Mouse (Mus musculus): ENCODE data around the gene Thra.

Thra gene

DNA sequence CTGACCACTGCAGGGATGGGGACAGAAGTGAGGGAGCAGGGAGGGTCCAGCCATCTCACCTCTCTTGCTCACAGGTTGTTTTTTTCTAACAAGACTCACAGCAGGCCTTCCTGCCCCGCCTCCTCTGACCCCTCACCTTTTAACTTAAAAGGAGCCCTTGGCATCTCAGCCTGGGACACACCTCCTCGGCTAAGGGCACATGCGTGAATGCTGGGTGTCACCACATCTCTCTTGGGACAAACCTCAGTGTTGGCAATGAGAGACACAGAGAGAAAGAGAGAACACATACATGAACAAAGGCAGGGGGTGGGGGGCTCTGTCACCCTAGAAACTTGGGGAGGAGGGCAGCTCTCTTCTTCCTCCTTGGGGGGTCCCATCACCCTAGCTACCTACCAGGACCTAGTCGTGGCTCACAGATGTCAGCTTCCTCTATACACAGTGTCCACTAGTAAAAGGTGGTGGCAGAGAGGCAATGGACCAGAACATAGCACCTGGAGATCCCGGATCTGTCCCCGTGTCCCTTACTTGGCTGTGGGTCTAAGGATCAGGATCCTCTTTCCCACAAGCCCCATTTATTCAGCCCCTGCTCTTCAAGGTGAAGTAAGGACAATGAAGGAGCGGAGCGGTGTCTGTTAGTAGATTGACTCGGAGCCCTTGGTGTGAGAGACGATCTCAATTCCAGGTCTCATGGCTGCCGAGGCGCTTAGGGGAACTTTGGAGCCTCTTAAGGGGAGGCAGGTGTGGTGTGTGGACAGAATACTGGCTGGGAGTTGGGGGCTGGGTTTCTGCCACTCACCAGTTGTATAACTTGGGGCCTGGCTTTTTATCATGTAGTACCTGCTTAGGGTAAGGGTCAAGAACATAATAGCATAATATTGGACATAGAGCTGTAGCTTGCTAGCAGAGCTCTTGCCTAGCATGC, 5.8 kb downstream of the Thra start:
- peak; percentile 70 for DNase-seq

DNA sequence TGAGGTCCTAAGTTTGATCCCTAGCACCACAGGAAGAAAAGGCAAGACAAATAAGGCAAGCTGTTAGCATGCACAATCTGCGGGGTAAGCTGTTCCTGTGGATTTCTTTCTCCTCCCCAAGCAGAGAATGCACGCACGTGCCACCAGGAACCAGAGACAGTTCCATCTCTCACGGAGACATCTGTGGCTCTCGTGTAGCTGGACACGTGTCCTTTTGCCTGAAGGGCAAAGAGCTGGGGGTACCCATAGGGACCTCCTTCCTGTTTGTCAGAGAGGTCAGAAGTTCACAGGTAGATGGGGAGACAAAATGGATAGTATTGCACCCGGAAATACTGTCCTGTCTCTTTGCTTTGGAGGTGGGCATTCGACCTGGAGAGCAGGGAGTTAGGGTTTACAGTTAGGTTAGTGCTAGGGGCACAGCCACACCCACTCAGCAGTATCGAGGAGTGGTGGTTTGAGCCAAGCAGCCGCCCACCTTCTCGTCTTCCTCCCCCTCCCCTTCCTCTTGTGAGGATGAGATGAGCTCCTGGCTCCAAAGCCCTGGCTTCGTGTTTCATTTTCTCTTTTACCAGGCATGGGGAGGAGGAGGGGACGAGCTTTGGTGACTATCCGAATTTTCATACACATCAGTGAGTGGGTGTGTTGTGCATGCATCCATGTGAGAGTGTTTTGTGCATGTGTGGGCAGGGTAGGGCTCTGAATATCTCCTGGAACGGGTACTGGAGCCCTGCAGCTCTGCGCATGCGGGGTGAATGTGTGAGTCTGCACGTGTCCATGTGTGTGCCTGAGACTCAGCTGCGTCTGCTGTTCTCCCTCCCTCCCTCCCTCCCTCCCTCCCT, 6.6 kb downstream of the Thra start:
- peak; percentile 97 for DNase-seq

DNA sequence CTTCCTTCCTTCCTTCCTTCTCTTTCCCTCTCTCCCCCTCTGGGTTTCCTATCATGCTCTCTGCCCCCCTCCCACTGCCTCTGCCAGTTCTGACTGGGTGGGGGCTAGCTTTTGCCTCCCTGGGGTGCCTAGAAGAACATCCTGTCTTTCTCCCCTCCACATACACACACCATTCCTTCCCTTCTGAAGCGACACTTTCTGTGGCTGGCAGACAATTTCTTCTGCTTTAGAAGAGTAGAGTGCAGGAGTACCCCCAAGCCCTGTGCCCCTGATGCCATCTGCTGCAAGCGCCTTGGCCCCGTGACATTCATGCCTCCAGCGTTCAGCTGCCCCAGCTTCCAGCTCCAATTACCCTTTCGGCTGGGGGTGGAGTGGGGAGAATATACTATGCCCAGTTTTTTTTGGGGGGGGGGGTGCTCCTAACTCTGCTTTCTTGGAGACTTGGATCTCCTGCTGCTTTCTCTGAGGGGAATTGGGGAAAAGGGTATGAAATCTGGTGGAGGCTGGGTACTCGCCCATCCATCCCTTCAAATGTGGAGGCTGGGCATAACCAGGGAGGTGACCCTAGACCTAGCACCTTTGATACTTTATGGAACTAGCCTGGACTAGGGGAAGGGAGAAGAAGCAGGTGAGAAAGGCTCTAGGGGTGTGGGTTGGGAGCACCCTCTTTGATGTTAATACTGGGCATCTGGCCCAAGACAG, 7.5 kb downstream of the Thra start:
- DNase-seq: peak; percentile 81

DNA sequence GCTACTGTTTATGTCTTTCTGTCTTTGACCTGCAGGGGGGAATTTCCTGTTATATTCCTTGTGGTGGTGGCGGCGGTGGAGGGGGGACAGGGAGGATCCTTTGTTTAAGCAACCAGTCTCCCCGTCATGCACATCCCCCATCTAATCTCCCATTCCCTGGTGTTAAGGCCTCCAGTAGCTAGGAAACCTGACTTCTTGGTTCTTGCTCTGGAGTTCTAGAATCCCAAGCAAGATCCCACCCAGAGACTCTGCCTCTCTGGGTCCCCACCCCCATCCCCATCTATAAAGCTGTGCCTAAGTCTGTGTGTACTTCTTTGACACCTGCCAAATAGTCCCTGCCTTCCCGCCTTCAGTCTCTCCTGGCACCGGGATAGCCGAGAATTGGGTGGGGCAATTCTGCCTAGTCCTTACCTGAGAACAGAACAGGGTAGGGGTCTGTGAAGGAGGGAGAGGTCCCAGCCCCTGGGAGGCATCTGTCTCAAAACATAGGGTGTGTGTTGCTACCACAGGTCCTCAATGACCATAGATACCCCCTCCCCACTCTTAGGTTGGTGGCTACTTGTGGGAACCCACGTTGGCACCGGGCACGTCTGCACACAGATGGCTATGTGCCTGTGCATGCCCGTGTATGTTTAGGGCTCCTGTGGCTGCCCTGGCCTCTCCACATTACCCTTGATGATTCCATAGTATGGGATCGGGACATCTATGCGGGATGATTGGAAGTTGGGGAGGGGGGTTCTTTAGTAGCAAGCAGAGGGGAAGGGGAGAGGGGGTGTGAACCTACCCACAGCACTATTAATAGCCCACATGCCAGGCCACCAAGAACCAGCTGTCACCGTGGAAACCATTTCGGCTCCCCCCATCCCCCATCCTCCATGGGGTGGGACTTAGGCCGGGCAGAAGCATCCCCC, 8.3 kb downstream of the Thra start:
- peak; percentile 78 for DNase-seq

GRCm38 (mm10) chr11:98749716-98750115, 9.3 kb downstream of the Thra start:
- DNase-seq: peak; percentile 76

- peak; percentile 87 for DNase-seq
Measured at GRCm38 (mm10) chr11:98750351-98751201, 10.1 kb downstream of the Thra start.

- DNase-seq: peak; percentile 75
Measured at GRCm38 (mm10) chr11:98751221-98751782, 10.9 kb downstream of the Thra start.

DNA sequence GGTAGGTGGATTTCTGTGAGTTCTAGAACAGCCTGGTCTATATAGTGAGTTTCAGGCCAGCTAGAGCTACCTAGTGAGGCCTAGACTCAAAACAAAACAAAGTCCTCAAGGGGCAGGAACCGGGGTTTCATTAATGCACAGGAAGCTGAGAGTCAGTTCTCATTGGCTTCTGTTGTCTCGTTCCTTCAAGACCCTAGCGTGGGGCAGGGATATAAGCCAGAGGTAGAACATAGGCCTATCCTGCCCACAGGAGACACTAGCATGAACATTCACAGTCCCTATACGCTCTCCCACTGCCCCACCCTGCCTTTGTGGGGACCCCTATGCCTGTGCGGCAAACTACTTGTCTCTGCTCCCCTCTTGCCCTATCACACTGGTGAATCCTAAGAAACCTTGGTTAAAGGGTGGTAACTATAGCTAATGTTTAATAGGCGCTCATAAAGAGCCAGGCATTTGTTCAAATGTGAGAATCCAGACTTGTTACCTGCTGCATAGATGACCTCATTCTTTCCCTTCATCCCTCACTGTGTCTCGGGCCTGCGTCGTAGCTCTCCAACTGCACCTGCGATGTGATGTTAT, 12.2 kb downstream of the Thra start:
- no peak for DNase-seq

DNA sequence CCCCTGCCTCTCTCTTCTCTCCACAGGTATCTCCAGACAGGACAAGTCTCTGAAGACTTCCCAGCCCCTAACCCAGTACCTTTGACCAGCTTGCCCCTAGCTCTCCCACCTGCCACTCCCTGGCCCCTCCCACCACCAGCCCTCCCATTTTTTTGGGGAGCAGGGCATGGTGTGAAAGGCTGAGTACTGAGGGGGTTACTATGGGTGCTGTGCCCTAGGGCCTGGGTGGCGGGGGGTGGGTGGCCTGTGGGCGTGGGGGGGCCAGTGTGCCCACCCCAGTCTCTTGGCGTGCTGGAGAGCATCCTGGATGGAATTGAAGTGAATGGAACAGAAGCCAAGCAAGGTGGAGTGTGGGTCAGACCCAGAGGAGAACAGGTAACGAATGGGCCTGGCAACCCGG, 12.8 kb downstream of the Thra start:
- peak; percentile 57 for DNase-seq

DNA sequence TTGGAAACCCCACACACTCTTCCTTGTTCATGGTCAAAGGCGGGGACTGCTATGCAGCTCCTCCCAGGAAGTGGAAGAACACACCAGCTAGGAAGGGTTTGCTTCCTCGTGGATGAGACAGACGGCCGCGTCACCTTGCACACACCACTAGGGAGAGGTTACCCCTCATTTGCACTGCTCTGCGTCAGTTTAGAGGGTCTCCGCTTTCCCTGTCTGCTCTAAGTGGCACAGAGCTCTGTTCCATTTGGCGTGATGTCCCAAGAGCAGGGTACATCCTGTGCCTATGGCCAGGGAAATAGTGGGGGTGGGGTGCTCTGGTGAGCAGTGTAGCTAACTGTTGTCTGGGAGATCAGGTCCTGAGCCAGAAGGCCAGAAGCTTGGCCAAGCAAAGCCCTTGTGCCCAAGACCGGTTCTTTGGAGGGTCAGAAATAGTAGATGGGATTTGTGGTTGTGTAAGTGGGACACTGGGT, 13.7 kb downstream of the Thra start:
- peak; percentile 69 for DNase-seq

- DNase-seq: peak; percentile 79
Measured at GRCm38 (mm10) chr11:98754621-98755181, 14.3 kb downstream of the Thra start.

- peak; percentile 72 for DNase-seq
Measured at GRCm38 (mm10) chr11:98755726-98756380, 15.4 kb downstream of the Thra start.

DNA sequence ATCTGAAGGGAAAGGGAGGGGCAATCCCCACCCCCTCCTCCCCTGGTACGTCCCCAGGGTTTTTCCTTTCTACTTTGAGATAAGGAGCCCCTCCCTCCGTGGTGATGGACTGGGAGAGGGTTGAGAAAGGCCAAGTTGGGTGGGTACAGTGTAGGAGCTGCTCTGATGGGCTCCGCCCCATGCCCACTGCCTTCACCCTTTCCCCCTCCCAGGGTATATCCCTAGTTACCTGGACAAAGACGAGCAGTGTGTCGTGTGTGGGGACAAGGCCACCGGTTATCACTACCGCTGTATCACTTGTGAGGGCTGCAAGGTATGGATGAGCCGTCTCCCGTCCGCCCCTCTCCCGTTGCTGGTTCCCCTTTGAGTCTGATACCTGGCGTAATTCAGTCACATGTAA, 16.3 kb downstream of the Thra start:
- DNase-seq: peak; percentile 60

DNA sequence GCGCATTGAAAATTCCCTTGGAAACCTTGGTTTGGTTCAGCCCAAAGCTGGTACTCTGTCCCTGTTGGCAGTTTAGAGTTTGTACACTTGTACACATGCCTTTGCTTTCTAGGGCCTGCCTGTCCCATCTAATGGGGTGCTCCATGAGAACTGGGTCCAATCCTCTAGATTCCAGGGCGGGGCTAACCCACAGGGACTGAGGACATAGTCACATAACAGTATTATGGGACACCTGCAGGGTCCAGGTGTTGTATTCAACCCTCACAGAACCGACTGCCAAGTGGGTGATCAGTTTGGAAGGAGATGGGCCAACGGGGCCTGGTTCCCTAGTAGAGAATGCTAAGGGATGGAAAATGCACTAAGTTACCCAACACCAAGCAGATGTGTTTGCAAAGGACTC, 21.5 kb downstream of the Thra start:
- no peak for DNase-seq

GRCm38 (mm10) chr11:98762756-98763501, 22.5 kb downstream of the Thra start:
- DNase-seq: no peak

DNA sequence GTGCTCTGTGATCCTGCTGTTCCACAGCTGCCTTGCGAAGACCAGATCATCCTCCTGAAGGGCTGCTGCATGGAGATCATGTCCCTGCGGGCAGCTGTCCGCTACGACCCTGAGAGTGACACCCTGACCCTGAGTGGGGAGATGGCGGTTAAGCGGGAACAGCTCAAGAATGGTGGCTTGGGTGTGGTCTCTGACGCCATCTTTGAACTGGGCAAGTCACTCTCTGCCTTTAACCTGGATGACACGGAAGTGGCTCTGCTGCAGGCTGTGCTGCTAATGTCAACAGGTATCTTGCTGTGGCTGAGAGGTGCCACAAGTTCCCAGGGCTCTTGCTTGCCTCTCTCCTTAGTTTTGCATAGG, 23.0 kb downstream of the Thra start:
- DNase-seq: no peak

- DNase-seq: no peak
Measured at GRCm38 (mm10) chr11:98764091-98764490, 23.7 kb downstream of the Thra start.

DNA sequence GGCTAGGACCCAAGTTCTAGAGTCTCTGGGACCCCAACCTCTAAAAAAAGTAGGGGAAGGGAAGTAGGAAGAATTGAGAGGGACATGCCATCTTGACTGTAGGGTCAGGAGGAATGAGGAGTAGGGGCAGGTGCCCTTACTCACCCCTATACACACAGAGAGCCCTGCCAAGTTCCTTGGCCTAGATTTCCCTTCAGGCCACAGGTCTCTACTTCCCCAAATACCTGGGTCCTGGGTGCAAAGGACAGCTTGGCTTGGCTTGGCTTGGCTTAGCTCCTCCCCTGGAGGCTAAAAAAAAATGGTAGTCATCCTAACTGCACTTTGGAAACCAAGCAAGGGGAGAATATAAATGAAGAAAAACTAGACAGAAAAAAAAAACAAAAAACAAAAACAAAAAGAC, 24.3 kb downstream of the Thra start:
- DNase-seq: no peak

Measured in cerebellum, adult 9-11 months (tissue).